Mouse (Mus musculus): Measurements from ENCODE around the gene Flad1. TPM values are rescaled to one million over a fixed set of nuclear protein-coding genes. Genes with fewer than 3 reads are reported as not detected.

Gene Flad1
- total RNA-seq, 2 experiments from 2014 or later, result 25.8 to 29.5 TPM

GRCm38 (mm10) chr3:89395806-89396653 lies 15.6 kb downstream of the Flad1 start:
- peak; percentile 71 for DNase-seq

- no peak for DNase-seq
Observed at GRCm38 (mm10) chr3:89395419-89395805, 16.3 kb downstream of the Flad1 start.

GRCm38 (mm10) chr3:89394894-89395256 lies 16.8 kb downstream of the Flad1 start:
- DNase-seq, result peak; percentile 76

GRCm38 (mm10) chr3:89394006-89394893 lies 17.4 kb downstream of the Flad1 start, which contains the start of gene Zbtb7b:
TSS of gene Zbtb7b (minus strand) at chr3:89394776.
- DNase-seq, result peak; percentile 80

GRCm38 (mm10) chr3:89393605-89394004 lies 18.1 kb downstream of the Flad1 start:
- peak; percentile 98 for DNase-seq

- DNase-seq, result peak; percentile 48
Observed at GRCm38 (mm10) chr3:89392871-89393311, 18.8 kb downstream of the Flad1 start.

- peak; percentile 61 for DNase-seq
Observed at GRCm38 (mm10) chr3:89391663-89392511, 19.8 kb downstream of the Flad1 start.

- DNase-seq, result no peak
Observed at GRCm38 (mm10) chr3:89390699-89391662, 20.7 kb downstream of the Flad1 start.

- no peak for DNase-seq
Observed at GRCm38 (mm10) chr3:89390111-89390515, 21.6 kb downstream of the Flad1 start.

- no peak for DNase-seq
Observed at GRCm38 (mm10) chr3:89388901-89389740, 22.5 kb downstream of the Flad1 start.

- DNase-seq, result peak; percentile 79
Observed at GRCm38 (mm10) chr3:89388134-89388881, 23.4 kb downstream of the Flad1 start.

GRCm38 (mm10) chr3:89387632-89388031 lies 24.0 kb downstream of the Flad1 start:
- DNase-seq, result no peak

GRCm38 (mm10) chr3:89386438-89387420 lies 24.9 kb downstream of the Flad1 start:
- no peak for DNase-seq

GRCm38 (mm10) chr3:89385451-89385850 lies 26.2 kb downstream of the Flad1 start:
- DNase-seq, result no peak

GRCm38 (mm10) chr3:89384331-89385076 lies 27.2 kb downstream of the Flad1 start:
- no peak for DNase-seq

- no peak for DNase-seq
Observed at GRCm38 (mm10) chr3:89383651-89384255, 27.9 kb downstream of the Flad1 start.

- DNase-seq, result no peak
Observed at GRCm38 (mm10) chr3:89382950-89383349, 28.7 kb downstream of the Flad1 start.

All from gastrocnemius, postnatal 10 days (tissue).